Mouse (Mus musculus): ENCODE measurements around the gene Arid5b. TPM values are rescaled to one million over a fixed set of nuclear protein-coding genes. Genes with fewer than 3 reads are reported as not detected.

Arid5b gene
- polyA plus RNA-seq, 1 experiment, result not detected

GRCm38 (mm10) chr10:68135416-68135815 lies 143.1 kb downstream of the Arid5b start:
- no peak for TF ChIP-seq GATA1 (IDR thresholded peaks at IDR 0.05; ENCODE audit: low read length)

GRCm38 (mm10) chr10:68134549-68134948 lies 144.0 kb downstream of the Arid5b start:
- TF ChIP-seq GATA1 (IDR thresholded peaks at IDR 0.05; ENCODE audit: low read length), result no peak

GRCm38 (mm10) chr10:68134071-68134470 lies 144.5 kb downstream of the Arid5b start:
- TF ChIP-seq GATA1 (IDR thresholded peaks at IDR 0.05; ENCODE audit: low read length), result no peak

GRCm38 (mm10) chr10:68132636-68133035 lies 145.9 kb downstream of the Arid5b start:
- no peak for TF ChIP-seq GATA1 (IDR thresholded peaks at IDR 0.05; ENCODE audit: low read length)

GRCm38 (mm10) chr10:68132154-68132553 lies 146.4 kb downstream of the Arid5b start:
- no peak for TF ChIP-seq GATA1 (IDR thresholded peaks at IDR 0.05; ENCODE audit: low read length)

- no peak for TF ChIP-seq GATA1 (IDR thresholded peaks at IDR 0.05; ENCODE audit: low read length)
These were observed 148.9 kb downstream of the Arid5b start for GRCm38 (mm10) chr10:68129651-68130050.

GRCm38 (mm10) chr10:68129009-68129408 lies 149.5 kb downstream of the Arid5b start:
- TF ChIP-seq GATA1 (IDR thresholded peaks at IDR 0.05; ENCODE audit: low read length), result no peak

GRCm38 (mm10) chr10:68128441-68128848 lies 150.1 kb downstream of the Arid5b start:
- no peak for TF ChIP-seq GATA1 (IDR thresholded peaks at IDR 0.05; ENCODE audit: low read length)

- TF ChIP-seq GATA1 (IDR thresholded peaks at IDR 0.05; ENCODE audit: low read length), result no peak
These were observed 150.8 kb downstream of the Arid5b start for GRCm38 (mm10) chr10:68127604-68128256.

GRCm38 (mm10) chr10:68127104-68127503 lies 151.4 kb downstream of the Arid5b start:
- no peak for TF ChIP-seq GATA1 (IDR thresholded peaks at IDR 0.05; ENCODE audit: low read length)

- TF ChIP-seq GATA1 (IDR thresholded peaks at IDR 0.05; ENCODE audit: low read length), result no peak
These were observed 152.0 kb downstream of the Arid5b start for GRCm38 (mm10) chr10:68126551-68126950.

- no peak for TF ChIP-seq GATA1 (IDR thresholded peaks at IDR 0.05; ENCODE audit: low read length)
These were observed 152.5 kb downstream of the Arid5b start for GRCm38 (mm10) chr10:68125919-68126550.

- no peak for TF ChIP-seq GATA1 (IDR thresholded peaks at IDR 0.05; ENCODE audit: low read length)
These were observed 153.6 kb downstream of the Arid5b start for GRCm38 (mm10) chr10:68124985-68125384.

GRCm38 (mm10) chr10:68123446-68123845 lies 155.1 kb downstream of the Arid5b start:
- no peak for TF ChIP-seq GATA1 (IDR thresholded peaks at IDR 0.05; ENCODE audit: low read length)

GRCm38 (mm10) chr10:68121960-68122359 lies 156.6 kb downstream of the Arid5b start:
- no peak for TF ChIP-seq GATA1 (IDR thresholded peaks at IDR 0.05; ENCODE audit: low read length)

GRCm38 (mm10) chr10:68121251-68121650 lies 157.3 kb downstream of the Arid5b start:
- TF ChIP-seq GATA1 (IDR thresholded peaks at IDR 0.05; ENCODE audit: low read length), result no peak

GRCm38 (mm10) chr10:68120011-68120410 lies 158.5 kb downstream of the Arid5b start:
- no peak for TF ChIP-seq GATA1 (IDR thresholded peaks at IDR 0.05; ENCODE audit: low read length)
